Mouse (Mus musculus): Measurements from ENCODE around the gene Man1c1.

Man1c1 gene

DNA sequence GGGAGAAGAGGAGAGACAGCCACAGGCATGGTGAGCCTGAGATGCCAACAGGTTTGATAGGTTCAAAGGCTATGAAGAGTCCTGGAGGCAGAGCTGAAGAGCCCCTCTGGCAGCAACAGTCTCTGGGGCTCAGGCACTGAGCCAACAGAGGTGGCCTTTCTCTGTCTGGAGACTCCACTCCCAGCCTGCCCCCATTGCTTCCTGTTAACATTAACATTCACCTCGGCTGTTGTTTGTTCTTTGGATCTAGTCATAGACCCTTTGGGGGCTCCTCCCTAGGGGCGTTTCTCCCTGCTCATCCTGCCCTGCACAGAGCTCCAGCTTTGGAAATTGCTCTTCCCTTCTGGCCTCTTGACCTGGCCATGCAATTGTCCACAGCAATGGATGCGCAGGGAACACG is 20.9 kb upstream of the Man1c1 start:
- DNase-seq (ENCODE audit: inconsistent ontology term) = no peak

DNA sequence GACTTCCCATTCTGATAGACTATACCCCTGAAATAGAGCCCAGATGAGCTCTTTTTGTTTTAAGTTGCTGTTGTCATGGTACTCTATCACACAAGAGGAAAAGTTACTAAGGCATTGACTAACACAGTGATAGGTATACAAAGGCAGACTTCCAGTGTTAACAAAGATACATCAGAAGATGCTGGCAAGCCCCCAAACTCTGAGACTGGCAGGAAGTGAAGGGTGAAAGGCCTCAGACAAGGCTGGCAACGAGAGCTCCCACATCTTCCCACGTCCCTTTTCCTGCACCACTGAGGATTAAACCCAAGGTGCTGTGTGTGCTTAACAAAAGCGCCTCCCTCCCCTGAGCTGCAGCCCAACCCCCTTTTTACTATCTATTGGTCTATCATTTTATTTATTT is 19.2 kb upstream of the Man1c1 start:
- DNase-seq (ENCODE audit: inconsistent ontology term) = no peak

DNA sequence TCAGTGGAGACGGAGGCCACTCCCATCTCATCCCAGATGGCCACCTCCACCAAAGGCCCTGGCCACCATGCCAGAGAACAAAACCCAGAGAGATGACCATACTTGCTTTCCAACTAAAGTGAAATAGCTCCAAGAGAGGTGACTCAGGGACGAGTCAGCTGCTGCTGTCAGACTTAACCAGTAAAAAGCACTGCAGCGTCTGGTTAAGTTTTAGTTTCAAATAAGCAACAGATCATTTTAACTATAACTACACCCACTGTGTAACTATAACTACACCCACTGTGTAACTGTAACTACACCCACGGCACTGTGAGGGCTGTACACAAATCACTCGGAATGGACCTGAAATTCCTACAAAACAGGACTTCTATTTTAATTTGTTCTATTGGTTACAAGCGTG is 17.0 kb upstream of the Man1c1 start:
- no peak for DNase-seq (ENCODE audit: inconsistent ontology term)

GRCm38 (mm10) chr4:134720371-134720770 is 16.3 kb upstream of the Man1c1 start:
- DNase-seq (ENCODE audit: inconsistent ontology term) = no peak

DNA sequence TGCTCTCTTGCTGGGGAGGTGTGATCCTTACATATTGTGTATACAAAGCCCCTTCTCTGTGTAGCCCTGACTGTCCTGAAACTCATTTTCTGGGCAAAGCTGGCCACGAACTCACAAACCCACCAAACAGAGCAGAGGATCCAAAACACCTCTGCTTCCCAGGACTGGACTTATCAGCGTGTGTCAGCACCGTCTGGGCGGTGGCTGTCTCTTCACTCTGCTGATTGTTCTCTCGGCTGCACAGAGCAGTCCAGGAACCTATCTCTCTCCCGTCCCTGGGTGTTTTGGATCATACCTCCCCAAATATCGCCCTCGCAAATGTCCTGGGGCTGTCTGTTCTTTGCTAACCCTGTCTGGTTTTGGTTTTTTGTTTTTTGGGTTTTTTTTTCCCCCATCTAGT is 15.4 kb upstream of the Man1c1 start:
- DNase-seq (ENCODE audit: inconsistent ontology term) = no peak

DNA sequence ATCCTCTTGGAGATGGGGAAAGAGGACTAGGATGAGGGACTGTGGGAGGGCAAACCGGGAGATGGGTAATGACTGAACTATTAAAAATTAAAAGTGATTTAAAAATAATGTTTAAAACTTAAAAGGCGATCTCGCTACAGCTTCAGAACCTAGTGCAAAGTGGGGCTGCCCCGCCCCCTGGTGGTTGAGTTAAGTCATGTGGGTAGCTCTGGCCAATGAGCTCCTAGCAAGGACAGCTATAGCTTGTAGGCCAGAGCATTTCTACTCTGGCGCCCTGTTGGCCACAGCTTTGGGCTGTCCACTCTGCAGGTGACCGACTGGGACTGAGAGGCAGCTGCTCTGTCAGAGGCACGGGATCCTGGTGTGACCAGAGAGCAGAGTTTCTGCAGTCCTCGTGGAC is 9.8 kb upstream of the Man1c1 start:
- DNase-seq (ENCODE audit: inconsistent ontology term) = peak; percentile 89

DNA sequence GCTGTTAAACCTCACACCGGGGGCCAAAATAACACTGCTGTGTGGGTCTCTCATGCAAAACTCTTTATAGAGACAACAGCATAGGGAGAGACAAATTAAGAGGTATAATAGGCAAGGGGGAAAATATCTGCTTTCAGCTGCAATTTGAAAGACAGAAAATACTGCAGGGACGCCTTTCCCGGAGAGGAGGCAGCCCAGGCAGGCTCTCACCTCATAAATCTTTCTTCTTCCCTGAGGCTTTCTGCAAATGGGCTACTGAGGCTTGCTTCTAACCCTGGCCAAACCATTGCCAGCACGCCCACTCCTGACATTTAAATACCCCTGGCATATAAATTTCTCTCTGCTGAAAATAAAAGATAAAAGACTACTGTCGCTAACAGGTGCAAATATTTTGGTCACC is 1.2 kb upstream of the Man1c1 start:
- no peak for DNase-seq (ENCODE audit: inconsistent ontology term)

GRCm38 (mm10) chr4:134704590-134704989 is 500 bp upstream of the Man1c1 start:
- no peak for DNase-seq (ENCODE audit: inconsistent ontology term)

DNA sequence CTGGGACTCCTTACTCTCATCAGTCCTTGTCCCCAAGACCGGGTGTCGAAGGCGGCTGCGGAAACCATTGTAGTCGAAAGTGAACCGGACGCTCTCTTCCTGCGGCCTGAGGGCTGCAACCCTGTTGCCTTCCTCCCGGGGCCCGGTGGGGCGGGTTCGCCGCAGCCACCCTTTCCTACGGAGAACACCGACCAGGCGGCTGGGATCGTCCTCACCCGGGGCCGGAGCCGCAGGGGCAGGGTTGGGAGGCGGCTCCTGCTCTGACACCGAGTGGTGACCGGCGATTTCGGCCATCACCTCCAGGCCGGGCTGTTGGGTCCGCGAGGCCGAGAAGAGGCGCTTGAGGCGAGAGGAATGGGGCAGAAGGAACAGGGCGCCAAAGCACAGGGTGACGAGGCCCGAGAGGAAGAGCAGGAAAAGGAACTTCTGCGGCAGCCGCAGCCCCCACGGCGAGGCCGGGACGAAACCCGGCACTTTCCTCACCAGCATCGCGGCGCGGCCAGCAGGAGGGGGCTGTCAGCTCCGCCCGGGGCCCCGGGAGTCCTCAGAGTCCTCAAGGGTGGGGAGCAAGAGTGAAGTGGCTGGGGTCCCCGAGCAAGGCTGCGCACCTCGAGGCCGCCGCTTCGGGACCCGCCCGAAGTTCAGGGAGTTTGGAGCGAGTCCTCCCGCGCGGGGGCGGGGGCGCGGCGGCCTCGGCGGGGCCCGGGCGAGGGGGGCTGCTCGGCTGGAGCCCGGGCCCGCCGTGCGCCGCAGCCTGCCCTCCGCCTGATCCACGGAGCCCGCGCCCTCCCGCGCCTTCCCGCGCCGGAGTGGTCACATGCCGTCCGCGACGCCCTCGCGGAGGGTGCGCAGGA is 882 bp downstream of the Man1c1 start:
- DNase-seq (ENCODE audit: inconsistent ontology term) = peak; percentile 40

- peak; percentile 51 for DNase-seq (ENCODE audit: inconsistent ontology term)
These were observed 2.2 kb downstream of the Man1c1 start for GRCm38 (mm10) chr4:134701934-134702333.

DNA sequence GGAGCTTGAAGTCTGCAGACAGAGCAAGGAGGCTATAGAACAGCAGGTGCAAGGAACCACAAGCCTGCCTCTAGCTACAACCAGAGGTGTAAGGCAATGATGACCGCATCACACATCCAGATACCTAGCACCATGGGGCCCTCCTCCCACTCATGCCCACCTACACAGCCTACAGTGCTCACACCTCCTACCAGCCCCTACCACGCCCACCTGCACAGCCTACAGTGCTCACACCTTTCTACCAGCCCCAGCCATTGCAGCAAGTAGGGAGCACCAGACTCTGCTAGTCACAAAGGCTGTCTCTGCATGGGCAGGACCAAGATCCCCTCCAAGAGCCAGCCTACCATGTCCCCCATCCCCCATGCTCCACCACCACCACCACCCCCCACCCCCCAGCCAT is 3.2 kb downstream of the Man1c1 start:
- no peak for DNase-seq (ENCODE audit: inconsistent ontology term)

- DNase-seq (ENCODE audit: inconsistent ontology term) = no peak
These were observed 10.7 kb downstream of the Man1c1 start for GRCm38 (mm10) chr4:134693202-134693940.

DNA sequence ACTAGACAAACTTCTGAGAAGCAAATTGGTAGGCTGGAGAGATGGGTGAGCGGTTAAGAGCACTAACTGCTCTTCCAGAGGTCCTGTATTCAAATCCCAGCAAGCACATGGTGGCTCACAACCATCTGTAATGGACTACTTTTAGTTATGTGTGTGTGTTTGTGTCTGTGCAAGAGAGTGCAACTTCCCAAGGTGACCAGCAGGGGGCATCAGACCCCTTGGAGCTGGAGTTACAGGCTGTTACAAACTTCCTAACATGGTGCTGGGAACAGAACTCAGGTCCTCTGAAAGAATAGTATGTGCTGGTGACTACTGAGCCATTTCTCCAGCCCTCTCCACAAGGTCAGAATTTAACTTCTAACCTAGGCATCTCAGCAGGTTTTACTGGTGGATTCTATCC is 11.7 kb downstream of the Man1c1 start:
- DNase-seq (ENCODE audit: inconsistent ontology term) = no peak

DNA sequence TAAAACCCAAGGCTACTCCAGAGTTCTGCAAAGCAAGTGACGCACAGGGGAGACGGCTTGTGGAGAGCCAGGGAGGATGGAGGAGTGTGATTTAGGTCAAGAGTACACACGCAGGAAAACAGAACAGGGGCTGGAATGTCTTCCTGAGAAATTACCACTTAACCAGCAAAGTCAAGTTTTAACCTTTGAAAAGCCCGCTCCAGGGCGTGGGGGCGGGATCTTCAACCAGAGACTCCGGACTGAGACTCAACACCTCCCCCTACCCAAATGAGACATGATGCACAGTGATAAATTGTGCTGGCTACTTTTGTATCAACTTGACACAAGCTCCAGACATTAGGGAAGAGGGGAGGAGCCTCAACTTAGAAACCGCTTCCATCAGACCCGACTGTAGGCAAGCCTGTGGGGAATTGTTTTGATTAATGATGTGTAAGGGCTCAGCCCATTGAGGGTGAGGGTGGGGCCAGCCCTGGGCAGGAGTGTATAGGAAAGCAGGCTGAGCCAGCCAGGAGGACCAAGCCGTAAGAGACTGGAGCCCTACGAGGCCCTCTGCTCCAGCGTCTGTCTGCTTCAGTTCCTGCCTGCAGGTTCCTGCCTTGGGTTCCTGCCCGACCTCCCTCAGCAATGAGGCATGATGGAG is 17.9 kb downstream of the Man1c1 start:
- DNase-seq (ENCODE audit: inconsistent ontology term) = no peak

GRCm38 (mm10) chr4:134684637-134685338 is 19.3 kb downstream of the Man1c1 start:
- DNase-seq (ENCODE audit: inconsistent ontology term) = no peak

- no peak for DNase-seq (ENCODE audit: inconsistent ontology term)
These were observed 20.2 kb downstream of the Man1c1 start for GRCm38 (mm10) chr4:134683892-134684291.

- peak; percentile 36 for DNase-seq (ENCODE audit: inconsistent ontology term)
These were observed 21.1 kb downstream of the Man1c1 start for GRCm38 (mm10) chr4:134683008-134683407.

- DNase-seq (ENCODE audit: inconsistent ontology term) = no peak
These were observed 21.7 kb downstream of the Man1c1 start for GRCm38 (mm10) chr4:134682423-134682822.

GRCm38 (mm10) chr4:134681819-134682218 is 22.3 kb downstream of the Man1c1 start:
- DNase-seq (ENCODE audit: inconsistent ontology term) = no peak

GRCm38 (mm10) chr4:134677556-134678508 is 26.3 kb downstream of the Man1c1 start:
- peak; percentile 49 for DNase-seq (ENCODE audit: inconsistent ontology term)

DNA sequence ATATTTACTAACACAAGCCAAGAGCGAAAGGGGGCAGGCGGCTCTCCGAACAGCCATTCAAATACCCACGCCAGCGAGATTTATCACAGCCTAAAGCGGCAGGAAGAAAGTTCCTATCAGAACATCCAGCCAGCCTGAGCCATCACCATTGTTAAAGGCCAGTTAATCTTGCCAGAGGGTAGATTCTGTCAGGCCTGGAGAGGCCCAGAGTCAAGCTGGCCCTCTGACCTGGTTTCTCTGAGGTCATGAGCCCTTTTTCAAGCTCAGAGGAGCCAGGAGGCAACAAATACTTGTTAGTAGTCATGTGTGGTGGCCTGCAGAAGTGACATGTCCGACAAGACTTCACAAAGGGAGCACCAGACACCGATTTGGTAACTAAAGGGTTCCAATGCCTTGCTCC is 28.3 kb downstream of the Man1c1 start:
- DNase-seq (ENCODE audit: inconsistent ontology term) = no peak
